In the genomic region with DNA sequence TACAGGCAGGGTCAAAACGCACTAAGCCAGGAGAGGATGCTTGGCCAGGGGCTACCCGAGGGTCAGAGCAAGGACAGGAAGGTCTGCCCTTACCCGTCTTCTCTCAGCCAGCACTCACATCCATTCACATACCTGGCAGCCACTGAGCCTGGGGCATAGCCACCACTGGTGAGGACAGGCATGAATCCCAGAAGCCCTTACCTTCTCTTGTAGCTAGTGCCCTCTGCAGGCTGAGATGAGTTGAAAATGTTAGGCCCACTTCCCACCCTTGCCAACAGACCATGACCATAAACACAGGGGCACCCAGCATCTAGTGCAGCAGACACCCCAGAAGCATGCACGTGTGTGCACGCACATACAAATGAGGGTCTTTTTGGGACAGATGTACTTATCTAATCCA, we compare ENCODE assay signal across 7 mouse cellular contexts. TPM values are rescaled to one million over a fixed set of nuclear protein-coding genes. Genes with fewer than 3 reads are reported as not detected.
DNase-seq lines count a peak whose midpoint lies in the region; ATAC-seq and TF ChIP-seq lines count a peak whose summit lies in the region.

No protein-coding gene starts in this region.

- no peak overlapping the region for H3K4me3 ChIP-seq in left cerebral cortex, adult 2 months
- no peak overlapping the region for H3K4me3 ChIP-seq in cortical plate, adult 2 months (ENCODE audit: insufficient read depth, low read length)

- intact Hi-C loops in left cerebral cortex, adult 2 months (cut with DNase I), result loop anchor here (1.0 kb wide), 1 partner anchor 44 kb away; no protein-coding TSS in a partner anchor

- ATAC-seq in monocyte, adult 5-6 weeks (replicated peaks; ENCODE audit: insufficient number of reproducible peaks, low FRiP score, low TSS enrichment, poor library complexity, severe bottlenecking), result no peak

- no peak overlapping the region for H3K27ac ChIP-seq in left cerebral cortex, adult 2 months
- no peak overlapping the region for H3K27ac ChIP-seq in cortical plate, adult 2 months (ENCODE audit: insufficient read depth, low read length)

- H3K4me1 ChIP-seq in cortical plate, adult 2 months (ENCODE audit: control insufficient read depth, insufficient read depth, low read length), result no peaks in the 10 kb centered on the region

- peak; percentile 66 for TF ChIP-seq CTCF in left cerebral cortex, adult 2 months (IDR thresholded peaks at IDR 0.05)
- peak; percentile 78 for TF ChIP-seq CTCF in cortical plate, adult 2 months (IDR thresholded peaks at IDR 0.05; ENCODE audit: extremely low read depth, insufficient read depth, low read length)

- no peak for TF ChIP-seq POLR2A in cortical plate, adult 2 months (IDR thresholded peaks at IDR 0.05; ENCODE audit: extremely low read depth, insufficient read depth, low read length)

- peak; percentile 38 to 53 for DNase-seq in left cerebral cortex, adult 2 months (ENCODE audit: extremely low spot score in 1 of 2, low spot score in 2 of 2)
- DNase-seq in left cerebral cortex, adult 11 months (ENCODE audit: low spot score), result no peak
- DNase-seq in brain, adult 2 months (ENCODE audit: low read depth, low spot score), result peak; percentile 88
- peak; percentile 55 to 76 for DNase-seq in layer of hippocampus, postnatal 14 days (ENCODE audit: low spot score in 2 of 2)
- DNase-seq in spleen, adult 18-20 months, result no peak

RNA-seq across cellular contexts. Expression of gene Prom2, which starts 9.8 kb away (rescaled TPM):
- total RNA-seq in left cerebral cortex, adult 2 months (2021), result 1 to 10 TPM in 1 of 2 experiments, under 1 TPM in 1; 0.16 to 1.2 TPM
- polyA plus RNA-seq in cortical plate, adult 2 months (2012; rRNA removed), result 0.17 and 0.21 TPM in 2 replicates
- total RNA-seq in layer of hippocampus, postnatal 14 days (2021), result under 1 TPM in 1 of 2 experiments, not detected in 1; 0.38 TPM
- total RNA-seq in monocyte, adult 5-6 weeks (2017), result not detected in 3 replicates

RNA-seq across cellular contexts. Expression of gene Kcnip3, which starts 29.2 kb away (rescaled TPM):
- total RNA-seq in left cerebral cortex, adult 2 months (2021), result 100 to 1,000 TPM; 114 to 126 TPM
- 109 and 110 TPM in 2 replicates for polyA plus RNA-seq in cortical plate, adult 2 months (2012; rRNA removed)
- total RNA-seq in layer of hippocampus, postnatal 14 days (2021), result 10 to 100 TPM; 56.0 to 57.3 TPM
- total RNA-seq in monocyte, adult 5-6 weeks (2017), result 3.9 to 25.7 TPM (median 6.4 TPM) in 3 replicates

RNA-seq across cellular contexts. Expression of gene Zfp661, which starts 35.8 kb away (rescaled TPM):
- total RNA-seq in left cerebral cortex, adult 2 months (2021), result 1 to 10 TPM; 6.3 to 8.1 TPM
- 10.3 and 10.4 TPM in 2 replicates for polyA plus RNA-seq in cortical plate, adult 2 months (2012; rRNA removed)
- total RNA-seq in layer of hippocampus, postnatal 14 days (2021), result 1 to 10 TPM; 7.5 to 7.6 TPM
- 1.3 to 2.9 TPM (median 2.2 TPM) in 3 replicates for total RNA-seq in monocyte, adult 5-6 weeks (2017)

RNA-seq across cellular contexts. Expression of gene Mrps5, which starts 35.9 kb away (rescaled TPM):
- total RNA-seq in left cerebral cortex, adult 2 months (2021), result 10 to 100 TPM; 82.1 to 94.5 TPM
- 88.8 and 90.0 TPM in 2 replicates for polyA plus RNA-seq in cortical plate, adult 2 months (2012; rRNA removed)
- 10 to 100 TPM; 86.9 to 91.8 TPM for total RNA-seq in layer of hippocampus, postnatal 14 days (2021)
- 29.1 to 59.9 TPM (median 46.1 TPM) in 3 replicates for total RNA-seq in monocyte, adult 5-6 weeks (2017)

Comparison
In these comparisons a context has a peak if more than half of its experiments do, and no peak if none do; other contexts are left out.
1. DNase-seq: peak in left cerebral cortex, adult 2 months (2 of 2), brain, adult 2 months (single experiment) and layer of hippocampus, postnatal 14 days (2 of 2); none in left cerebral cortex, adult 11 months (single experiment) and spleen, adult 18-20 months (0 of 2).